Mouse (Mus musculus) kidney, embryonic 14.5 days (tissue): ENCODE data around the gene Ccdc187. TPM values are rescaled to one million over a fixed set of nuclear protein-coding genes. Genes with fewer than 3 reads are reported as not detected.

Experiments
- ATAC-seq: fragments of 200-750 bp; cut with Nextera tagmentation; 2 replicates; pipeline ENCODE4 v1.8.0; 2017; ENCODE audit warnings: moderate number of reproducible peaks, mild to moderate bottlenecking, moderate TSS enrichment, moderate library complexity; ENCODE audit not compliant: low FRiP score, low TSS enrichment
- H3K27ac ChIP-seq: fragments of 300-500 bp; sonication (generic); 2 replicates; pipeline ENCODE4 v1.5.1; 2014; ENCODE audit warnings: low read depth, mild to moderate bottlenecking, low read length, moderate library complexity, mixed read lengths
- H3K27me3 ChIP-seq: fragments of 300-500 bp; sonication (generic); 2 replicates; pipeline ENCODE4 v1.6.1; 2014; ENCODE audit warnings: mild to moderate bottlenecking, low read length; ENCODE audit not compliant: control insufficient read depth, insufficient read depth
- H3K36me3 ChIP-seq: fragments of 300-500 bp; sonication (generic); 2 replicates; pipeline ENCODE4 v1.6.1; 2014; ENCODE audit warnings: low read length, mixed read lengths; ENCODE audit not compliant: control insufficient read depth, insufficient read depth
- H3K4me1 ChIP-seq: fragments of 300-500 bp; sonication (generic); 2 replicates; pipeline ENCODE4 v1.6.1; 2014; ENCODE audit warnings: low read length, mixed read lengths; ENCODE audit not compliant: control insufficient read depth, insufficient read depth
- H3K4me2 ChIP-seq: fragments of 300-500 bp; sonication (generic); replicated peaks from 2 replicates; pipeline ENCODE4 v1.6.1; 2014; ENCODE audit warnings: low read depth, mild to moderate bottlenecking, low read length
- H3K4me3 ChIP-seq: fragments of 300-500 bp; sonication (generic); 2 replicates; pipeline ENCODE4 v1.5.1; 2014; ENCODE audit warnings: mild to moderate bottlenecking, low read length
- H3K9ac ChIP-seq: fragments of 300-500 bp; sonication (generic); 2 replicates; pipeline ENCODE4 v1.6.1; 2014; ENCODE audit warnings: low read depth, mild to moderate bottlenecking, low read length, moderate library complexity
- H3K9me3 ChIP-seq: fragments of 300-500 bp; sonication (generic); 2 replicates; pipeline ENCODE4 v1.6.1; 2016; ENCODE audit warnings: low read length; ENCODE audit not compliant: control insufficient read depth
- WGBS: fragments of 180-500 bp; shearing (Covaris S2); extraction: QIAGEN DNeasy Blood & Tissue Kit; methylation state at CpG from one replicate; pipeline ENCODE4 v1.1.7; 2014; 5-methylcytosine and 5-hydroxymethylcytosine counted together
- polyA plus RNA-seq: library from polyadenylated mRNA; unstranded; fragments of >200 nt; fragmentation: Nextera tagmentation; extraction: Ambion mirVana; gene quantifications from 2 replicates; pipeline ENCODE4 v1.2.1, GENCODE M21; 2014

The Ccdc187 gene
- polyA plus RNA-seq: 0.04 TPM in 1 of 2 replicates, not detected in the other

DNA sequence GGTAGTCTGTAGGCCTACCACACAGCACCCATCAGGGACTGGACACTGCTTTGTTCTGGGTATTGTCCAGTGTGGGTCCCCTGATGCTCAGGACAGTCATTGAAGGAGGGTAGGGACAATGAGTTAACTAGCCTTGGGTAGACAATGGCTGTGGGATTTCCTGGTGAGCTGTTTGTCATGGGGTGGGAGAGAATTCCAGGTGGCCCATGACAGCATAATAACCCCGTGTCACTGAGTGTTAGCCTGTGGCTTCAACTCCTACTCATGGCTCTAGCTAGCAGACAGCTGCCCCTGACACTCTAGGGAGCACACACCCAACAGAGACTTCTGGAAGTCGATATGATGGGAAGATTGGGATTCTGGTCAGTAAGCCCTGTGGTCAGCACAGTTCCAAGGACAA is at the start of gene Ccdc187:
Gene Ccdc187, minus strand, starts transcription at position 101 of the 400 bp plus-strand sequence.
- no peak within 1 kb of the TSS for H3K9ac ChIP-seq
- H3K4me2 ChIP-seq: no peak within 1 kb of the TSS
- 73% methylated on average over 2 of the region's 2 CpGs for WGBS
- H3K4me1 ChIP-seq: peaks cover 16% of the 10 kb centered on the region; the same call in 1 of the 2 replicates
- no peak within 1 kb of the TSS for H3K4me3 ChIP-seq
- no peak for ATAC-seq
- no peaks in the 10 kb centered on the region for H3K27me3 ChIP-seq
- H3K9me3 ChIP-seq: no peaks in the 10 kb centered on the region
- no peak within 1 kb of the TSS for H3K27ac ChIP-seq
- H3K36me3 ChIP-seq: no peaks in the 10 kb centered on the region

DNA sequence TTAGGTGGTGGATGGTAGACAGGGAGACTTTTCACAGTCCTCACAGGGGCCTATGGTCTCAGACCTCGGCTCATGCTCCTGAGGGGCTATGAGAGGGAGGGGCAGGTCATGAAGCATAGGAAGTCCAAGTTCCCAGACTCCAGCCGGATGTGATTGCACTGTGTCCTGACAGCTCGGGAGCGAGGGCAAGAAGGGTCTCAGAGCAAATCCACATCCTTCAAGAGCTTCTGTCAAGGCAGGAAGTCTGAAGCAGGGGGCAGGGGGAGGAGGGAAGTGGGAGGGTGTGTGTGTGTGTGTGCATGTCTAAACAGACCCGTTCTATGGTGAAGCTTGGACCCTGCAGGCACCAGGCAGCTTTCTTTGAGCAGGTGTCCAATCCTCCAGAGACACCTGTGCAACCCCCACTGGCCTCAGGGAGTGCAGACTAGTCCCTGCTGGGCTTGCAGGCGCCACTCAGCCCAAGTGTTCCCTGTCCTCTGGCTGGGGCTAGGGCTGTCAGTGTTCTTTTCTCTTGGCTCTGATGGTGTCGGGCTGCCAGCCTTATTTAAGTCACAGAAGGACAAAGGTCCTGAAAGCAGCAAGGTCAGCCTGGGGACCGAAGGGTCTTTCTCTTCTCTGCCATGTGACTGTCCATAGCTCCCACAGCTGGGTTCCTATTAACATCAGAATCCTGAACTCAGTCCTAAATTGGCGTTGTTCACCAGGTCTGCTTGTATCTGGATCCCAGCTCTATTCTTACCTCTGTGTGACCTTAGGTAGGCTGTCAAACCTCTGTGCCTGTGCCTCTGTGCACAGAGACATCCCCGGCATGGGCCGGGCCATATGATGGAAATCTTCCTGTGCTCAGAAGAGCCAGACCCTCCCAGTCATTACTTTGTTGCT is 48.5 kb upstream of the Ccdc187 start:
- Histone ChIP-seq H3K4me1 (peaks cover 10% of the 10 kb centered on the region), H3K9me3 (no peaks in the 10 kb centered on the region), H3K27me3 (no peaks in the 10 kb centered on the region), H3K36me3 (peaks cover 84% of the 10 kb centered on the region), H3K9ac (no peak overlapping the region), H3K27ac (peak overlapping the region; percentile 53; the same call in 1 of the 2 replicates), H3K4me3 (no peak overlapping the region), H3K4me2 (no peak overlapping the region)
- peak; percentile 43; the same call in 1 of the 2 replicates for ATAC-seq
- WGBS: 54% methylated on average over 11 of the region's 11 CpGs

DNA sequence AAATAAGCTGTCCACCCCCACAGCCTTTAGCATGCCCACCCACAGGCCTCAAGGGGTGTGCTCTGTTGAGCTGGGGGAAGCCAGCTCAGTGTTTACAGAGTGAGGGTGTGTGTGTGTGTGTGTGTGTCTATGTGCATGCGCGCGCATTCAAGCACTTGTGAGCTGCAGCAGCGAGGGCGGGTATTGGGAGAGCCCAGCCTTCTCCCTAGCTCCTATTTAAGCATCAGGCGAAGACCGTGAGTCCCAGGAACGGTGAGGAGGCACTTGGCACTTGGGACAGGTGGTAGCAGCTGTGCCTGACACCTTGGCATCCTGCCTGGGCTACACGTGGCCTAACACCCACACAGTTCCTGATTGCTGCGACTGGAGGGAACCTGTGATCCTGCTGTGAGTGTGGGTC is 47.7 kb upstream of the Ccdc187 start:
- H3K27me3 ChIP-seq: no peaks in the 10 kb centered on the region
- H3K27ac ChIP-seq: peak overlapping the region; percentile 79; the same call in 1 of the 2 replicates
- H3K4me3 ChIP-seq: no peak overlapping the region
- peak; percentile 33; the same call in 1 of the 2 replicates for ATAC-seq
- 72% methylated on average over 10 of the region's 10 CpGs for whole genome bisulfite sequencing
- no peak overlapping the region for H3K4me2 ChIP-seq
- H3K9ac ChIP-seq: no peak overlapping the region
- peaks cover 76% of the 10 kb centered on the region for H3K36me3 ChIP-seq
- no peaks in the 10 kb centered on the region for H3K9me3 ChIP-seq
- peaks cover 10% of the 10 kb centered on the region for H3K4me1 ChIP-seq

DNA sequence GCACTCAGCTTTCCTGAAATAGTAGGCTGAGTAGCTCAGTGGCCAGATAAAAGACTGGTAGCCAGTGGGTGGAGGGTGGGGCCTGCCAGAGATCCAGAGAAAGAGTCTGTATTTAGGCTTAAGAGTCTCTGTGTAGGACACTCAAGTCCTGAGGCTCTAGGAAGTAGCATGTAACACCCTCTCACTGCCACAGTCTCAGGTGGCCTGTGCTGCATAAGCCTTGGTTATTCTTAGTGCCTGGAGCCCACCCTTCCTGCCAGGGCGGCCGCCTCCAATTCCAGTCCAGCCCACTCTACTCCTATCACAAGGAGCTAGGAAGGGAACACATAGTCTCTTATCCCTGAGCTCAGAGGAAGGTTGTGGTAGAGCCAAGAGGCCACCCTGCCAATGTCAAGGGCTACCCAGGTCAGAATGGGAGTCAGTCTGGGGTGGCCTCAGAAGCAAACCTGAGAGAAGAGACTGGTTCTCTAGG is 47.2 kb upstream of the Ccdc187 start:
- no peak for ATAC-seq
- Histone ChIP-seq H3K9ac (no peak overlapping the region; the same call in 1 of the 2 replicates), H3K27me3 (no peaks in the 10 kb centered on the region), H3K27ac (peak overlapping the region; percentile 79; the same call in 1 of the 2 replicates), H3K4me2 (no peak overlapping the region), H3K36me3 (peaks cover 71% of the 10 kb centered on the region), H3K4me1 (peaks cover 10% of the 10 kb centered on the region), H3K9me3 (no peaks in the 10 kb centered on the region), H3K4me3 (no peak overlapping the region)
- WGBS: 78% methylated on average over 2 of the region's 2 CpGs

DNA sequence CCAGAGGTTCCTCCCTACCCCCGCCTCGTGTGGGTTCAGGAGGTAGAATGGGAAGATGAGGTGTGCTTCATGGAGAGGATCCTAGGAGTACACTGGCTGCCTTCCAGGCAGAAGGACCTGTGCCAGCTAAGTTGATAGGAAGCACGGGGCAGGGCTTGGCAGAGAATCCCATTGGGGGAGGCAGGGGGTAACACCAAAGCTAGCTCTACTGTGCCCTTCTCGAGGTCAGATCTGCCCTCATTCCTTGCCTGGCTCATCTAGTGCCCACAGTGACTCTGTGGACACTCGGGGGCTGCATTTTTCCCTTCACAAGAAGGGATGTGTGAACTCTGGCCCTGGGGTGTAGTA is 44.8 kb upstream of the Ccdc187 start:
- no peak overlapping the region for H3K9ac ChIP-seq
- no peak for ATAC-seq
- H3K36me3 ChIP-seq: peaks cover 48% of the 10 kb centered on the region
- no peak overlapping the region for H3K27ac ChIP-seq
- WGBS: 89% methylated on average over 5 of the region's 5 CpGs
- H3K27me3 ChIP-seq: no peaks in the 10 kb centered on the region
- no peak overlapping the region for H3K4me3 ChIP-seq
- H3K4me1 ChIP-seq: peaks cover 10% of the 10 kb centered on the region
- H3K9me3 ChIP-seq: no peaks in the 10 kb centered on the region
- no peak overlapping the region for H3K4me2 ChIP-seq

DNA sequence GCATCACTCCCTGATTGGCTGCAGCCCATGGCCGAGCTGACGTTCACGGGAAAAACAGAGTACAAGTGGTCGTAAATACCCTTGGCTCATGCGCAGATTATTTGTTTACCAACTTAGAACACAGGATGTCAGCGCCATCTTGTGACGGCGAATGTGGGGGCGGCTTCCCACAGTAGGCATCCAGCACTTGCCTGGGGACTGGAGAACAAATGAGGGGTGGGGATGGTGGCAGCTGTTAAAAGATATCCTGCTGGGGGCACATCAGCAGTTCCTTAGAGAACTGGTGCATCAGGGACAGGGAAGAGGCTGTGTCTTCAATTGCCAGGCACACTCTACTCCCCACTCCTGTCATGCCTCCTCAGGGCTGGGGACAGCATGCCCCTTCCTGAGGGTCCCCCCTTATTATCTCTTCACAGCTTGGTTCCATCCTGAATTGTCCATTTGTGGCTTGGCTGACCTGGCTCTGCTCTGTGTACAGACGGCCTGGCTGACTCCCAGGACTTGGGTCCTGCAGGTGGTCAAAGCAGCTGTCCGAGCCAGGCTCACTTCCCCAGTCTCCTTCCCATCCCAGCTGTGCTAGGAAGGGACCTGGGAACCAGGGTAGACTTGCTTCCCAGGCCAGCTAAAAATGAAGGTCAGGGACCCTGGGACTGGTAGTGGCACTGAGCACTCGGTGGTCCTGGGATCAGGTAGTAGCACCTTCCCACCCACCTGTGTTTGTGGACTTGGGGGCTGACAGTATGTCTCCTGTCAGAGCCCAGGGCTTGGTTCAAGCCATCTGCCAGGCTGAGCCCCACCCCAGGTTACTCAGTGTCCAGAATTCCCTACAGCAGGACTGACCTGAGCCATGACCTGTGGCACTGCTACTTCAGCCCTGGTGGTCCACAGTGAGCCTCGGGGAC is 44.2 kb upstream of the Ccdc187 start:
- Histone ChIP-seq H3K27ac (no peak overlapping the region), H3K4me3 (no peak overlapping the region), H3K9ac (no peak overlapping the region), H3K4me2 (no peak overlapping the region), H3K4me1 (peaks cover 8% of the 10 kb centered on the region), H3K27me3 (no peaks in the 10 kb centered on the region), H3K36me3 (peaks cover 42% of the 10 kb centered on the region), H3K9me3 (no peaks in the 10 kb centered on the region)
- no peak for ATAC-seq
- 82% methylated on average over 8 of the region's 13 CpGs for WGBS

DNA sequence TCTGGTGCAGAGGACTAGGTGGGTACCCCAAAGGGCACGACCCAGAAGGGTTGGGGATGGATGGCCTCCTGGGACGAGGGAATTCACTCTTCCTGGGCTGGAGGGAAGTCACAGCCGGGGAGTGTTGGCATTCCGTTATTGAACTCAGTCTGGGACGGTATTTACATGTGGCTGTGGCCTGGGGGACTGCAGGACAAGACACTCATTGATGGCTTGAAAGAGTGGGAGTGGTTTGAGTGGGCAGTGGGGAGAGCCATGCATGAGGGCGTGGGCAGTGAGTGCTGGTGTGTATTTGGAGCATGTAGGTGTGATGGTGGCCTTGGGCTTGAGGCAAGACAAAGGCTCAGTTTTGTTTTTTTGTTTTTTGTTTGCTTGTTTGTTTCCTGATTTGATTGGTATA is 36.3 kb upstream of the Ccdc187 start:
- ATAC-seq: 0 out of 2 replicates have a peak, but pooled peaks have one; percentile 21
- Histone ChIP-seq H3K9me3 (no peaks in the 10 kb centered on the region), H3K9ac (no peak overlapping the region), H3K27ac (no peak overlapping the region; the same call in 1 of the 2 replicates), H3K4me1 (no peaks in the 10 kb centered on the region), H3K4me2 (no peak overlapping the region), H3K36me3 (peaks cover 53% of the 10 kb centered on the region), H3K4me3 (no peak overlapping the region), H3K27me3 (no peaks in the 10 kb centered on the region)
- 75% methylated on average over 6 of the region's 6 CpGs for WGBS

DNA sequence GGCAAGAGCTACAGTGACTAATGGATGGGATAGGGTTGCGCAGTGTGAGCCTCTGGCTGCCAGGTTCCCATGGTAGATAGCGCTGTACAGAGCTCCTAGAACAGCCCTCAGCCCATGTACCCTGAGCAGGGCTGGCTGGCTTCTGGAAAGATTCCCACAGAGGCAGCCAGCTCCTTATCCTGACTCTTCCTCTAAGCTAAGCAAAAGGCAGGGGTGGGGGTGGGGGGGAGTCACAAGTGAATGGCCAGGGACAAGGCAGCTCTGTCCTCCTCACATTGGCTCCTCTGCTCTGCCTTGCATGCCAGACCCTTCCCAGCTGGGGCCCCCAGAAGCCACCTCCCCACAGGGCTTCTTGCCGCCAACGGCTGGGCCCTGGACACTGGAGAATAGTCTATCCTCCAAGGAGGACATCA is 35.7 kb upstream of the Ccdc187 start:
- no peak for ATAC-seq
- Histone ChIP-seq H3K9ac (no peak overlapping the region), H3K36me3 (peaks cover 59% of the 10 kb centered on the region), H3K4me1 (no peaks in the 10 kb centered on the region), H3K27me3 (no peaks in the 10 kb centered on the region), H3K9me3 (no peaks in the 10 kb centered on the region), H3K27ac (peak overlapping the region; percentile 15), H3K4me3 (no peak overlapping the region), H3K4me2 (0 out of 2 replicates have a peak overlapping the region, but pooled peaks have one; percentile 6)
- 91% methylated on average over 4 of the region's 4 CpGs for WGBS
